Mouse (Mus musculus): ENCODE measurements around the gene Dnase1l3.

The Dnase1l3 gene

DNA sequence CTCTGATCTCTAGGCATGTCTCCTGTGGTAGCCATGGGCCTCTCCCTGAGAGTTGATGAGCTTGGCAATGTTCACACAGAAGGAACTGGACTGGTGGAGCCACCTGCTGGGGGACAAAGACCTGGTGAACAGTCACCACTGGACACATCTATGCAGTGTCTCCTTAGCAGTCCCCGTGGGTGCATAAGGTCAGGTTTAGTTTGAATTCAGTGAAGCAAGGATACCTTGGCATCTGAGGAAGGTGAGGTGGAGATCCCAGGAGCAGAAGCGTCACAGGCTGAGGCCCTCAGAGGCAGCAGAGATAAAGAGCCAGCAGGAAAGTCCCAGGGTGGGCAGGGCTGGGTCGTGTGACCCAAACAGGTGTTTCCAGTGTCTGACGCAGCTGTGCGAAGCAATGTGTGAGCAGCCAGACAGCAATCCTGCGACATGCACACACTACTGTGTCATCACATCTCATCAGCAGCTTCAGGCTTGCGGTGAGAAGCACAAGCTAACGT lies at the start of gene Dnase1l3:
Dnase1l3 (minus strand) TSS at position 303 of the 497 bp plus-strand sequence.
- in situ Hi-C loops (cut with MboI) = no loop called here

DNA sequence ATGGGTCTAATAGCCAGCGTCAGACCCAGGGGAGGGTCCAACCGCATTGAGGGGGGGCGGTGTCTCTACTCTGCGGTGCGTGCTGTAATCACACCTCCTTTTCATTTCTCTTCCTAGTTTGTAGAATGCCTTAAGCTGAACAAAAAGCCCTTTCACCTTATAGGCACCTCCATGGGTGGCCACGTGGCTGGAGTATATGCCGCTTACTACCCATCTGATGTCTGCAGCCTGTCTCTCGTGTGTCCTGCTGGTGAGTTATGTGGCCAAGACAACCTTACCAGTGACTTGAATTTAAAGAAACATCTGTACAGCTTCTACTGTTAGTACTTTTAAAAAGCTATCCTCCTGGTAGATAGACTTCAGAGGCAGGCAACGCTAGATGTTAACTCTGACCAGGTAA lies 48.2 kb upstream of the Dnase1l3 start:
- in situ Hi-C loops (cut with MboI) = loop anchor here (10.0 kb wide), 1 partner anchor 78 kb away; no protein-coding TSS in a partner anchor

DNA sequence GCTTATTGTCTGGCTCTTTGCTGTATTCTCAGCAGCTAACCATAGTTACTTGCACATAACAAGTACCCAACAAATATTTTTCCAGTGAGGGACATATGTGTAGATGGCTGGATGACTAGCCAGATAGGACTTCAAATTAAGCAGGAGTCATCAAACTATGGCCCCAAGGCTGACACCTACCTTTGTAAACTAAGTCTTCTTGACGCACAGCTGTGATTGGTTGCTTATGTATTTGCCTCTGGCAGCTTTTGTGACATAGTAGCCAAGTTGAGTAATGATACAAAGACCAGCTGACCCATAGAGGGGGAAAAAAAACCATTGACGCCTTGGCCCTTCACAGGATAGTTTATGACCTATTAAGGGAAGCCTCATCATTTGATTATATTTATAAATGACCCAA lies 47.7 kb upstream of the Dnase1l3 start:
- in situ Hi-C loops (cut with MboI) = loop anchor here (10.0 kb wide), 1 partner anchor 77 kb away; no protein-coding TSS in a partner anchor

DNA sequence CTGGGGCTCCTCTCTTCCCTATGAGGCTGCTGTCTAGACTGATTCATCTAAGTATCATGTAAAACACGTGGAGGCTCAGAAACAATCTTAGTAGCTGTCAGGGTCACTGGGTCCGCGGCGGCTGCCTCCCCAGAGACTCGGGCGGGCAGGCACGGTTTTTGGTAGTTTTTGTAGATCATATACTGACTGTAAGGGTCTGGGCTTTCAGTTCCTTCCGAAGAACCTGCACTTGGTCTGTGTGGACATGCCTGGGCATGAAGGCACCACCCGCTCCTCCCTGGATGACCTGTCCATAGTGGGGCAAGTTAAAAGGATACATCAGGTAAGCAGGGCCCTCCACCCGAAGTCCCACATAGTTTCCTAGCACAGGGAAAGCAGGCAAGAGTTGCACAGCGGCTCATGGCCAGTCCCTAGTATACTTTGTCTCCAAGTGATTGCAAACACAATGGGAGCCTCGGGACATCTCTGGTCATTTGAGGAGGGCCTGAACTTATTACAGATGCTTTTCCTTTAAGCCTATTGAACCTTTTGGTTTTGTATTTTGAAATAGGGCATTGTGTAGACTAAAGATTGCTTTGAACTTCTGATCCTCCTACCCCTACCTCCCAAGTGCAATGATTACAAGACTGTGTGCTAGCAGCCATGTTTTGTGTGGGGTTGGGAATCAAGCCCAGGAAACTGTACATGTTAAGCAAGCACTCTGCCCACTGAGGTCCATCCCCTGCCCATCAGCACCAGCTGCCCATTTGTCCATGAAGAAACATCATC lies 46.7 kb upstream of the Dnase1l3 start:
- in situ Hi-C loops (cut with MboI) = loop anchor here (10.0 kb wide), 1 partner anchor 76 kb away; no protein-coding TSS in a partner anchor

DNA sequence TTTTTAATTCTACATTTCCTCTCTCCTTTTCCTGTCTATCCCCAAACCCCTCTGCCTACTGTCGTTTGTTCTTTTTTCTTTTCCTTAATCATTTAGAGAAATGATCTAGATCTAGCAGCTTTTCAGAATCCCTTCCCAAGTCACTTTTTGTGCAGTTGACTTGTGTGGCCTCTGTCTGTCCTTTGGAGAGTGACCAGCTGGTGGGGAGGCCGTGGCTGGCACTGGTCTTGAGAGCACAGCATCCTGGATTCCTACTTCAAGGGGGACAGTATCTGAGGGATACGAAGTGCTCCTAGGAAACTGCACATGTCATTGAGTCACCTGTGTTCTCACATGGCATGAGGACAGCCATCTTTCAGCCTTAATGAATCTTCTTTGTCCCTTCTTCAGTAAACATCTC lies 45.8 kb upstream of the Dnase1l3 start:
- in situ Hi-C loops (cut with MboI) = loop anchor here (10.0 kb wide), 1 partner anchor 75 kb away; no protein-coding TSS in a partner anchor

DNA sequence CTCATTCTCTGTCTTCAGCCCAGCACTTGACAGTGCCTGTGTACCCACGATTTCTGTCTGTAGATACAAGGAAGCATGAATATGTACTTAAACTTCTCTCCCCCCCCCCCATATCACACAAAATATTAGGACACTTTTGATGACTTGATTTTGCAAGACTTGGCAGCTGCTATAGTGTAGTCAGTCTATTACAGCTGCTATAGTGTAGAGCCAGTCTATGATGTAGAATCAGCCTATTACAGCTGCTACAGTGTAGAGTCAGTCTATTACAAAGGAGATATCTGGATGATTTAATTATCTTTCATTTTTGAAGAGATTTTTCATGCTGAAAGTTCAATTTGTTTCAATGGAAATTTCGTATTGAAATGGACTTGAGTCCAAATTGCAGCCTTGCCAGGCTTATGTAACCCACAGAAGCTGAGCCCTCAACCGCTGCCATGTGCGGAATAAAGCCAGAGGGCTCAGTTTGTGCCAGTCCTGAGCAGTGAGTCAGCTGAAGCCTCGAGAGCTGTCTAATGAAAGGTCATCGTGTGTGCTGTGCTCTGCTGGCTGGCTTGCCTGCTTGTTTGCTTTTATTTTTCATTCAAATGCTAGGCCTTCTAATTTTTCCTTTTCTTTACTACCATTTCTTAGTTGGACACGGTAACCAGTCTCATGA lies 44.5 kb upstream of the Dnase1l3 start:
- in situ Hi-C loops (cut with MboI) = no loop called here

DNA sequence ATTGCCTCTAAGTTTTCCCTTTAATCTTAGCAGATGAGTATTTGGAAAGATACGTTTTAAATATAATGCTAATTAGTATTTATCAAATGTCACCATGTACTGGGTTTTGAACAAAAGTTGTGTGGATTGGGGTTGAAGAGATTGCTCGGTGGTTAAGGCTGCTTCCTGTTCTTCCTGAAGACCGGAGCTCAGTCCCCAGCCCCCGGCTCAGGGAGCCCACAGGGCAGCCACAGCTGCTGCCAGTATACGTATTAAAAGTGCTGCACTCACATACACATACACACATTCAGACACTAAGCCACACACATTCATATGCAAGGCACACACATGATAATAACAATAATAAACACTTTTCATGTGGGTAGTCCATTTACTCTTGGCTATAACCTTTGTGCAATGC lies 43.8 kb upstream of the Dnase1l3 start:
- in situ Hi-C loops (cut with MboI) = no loop called here

DNA sequence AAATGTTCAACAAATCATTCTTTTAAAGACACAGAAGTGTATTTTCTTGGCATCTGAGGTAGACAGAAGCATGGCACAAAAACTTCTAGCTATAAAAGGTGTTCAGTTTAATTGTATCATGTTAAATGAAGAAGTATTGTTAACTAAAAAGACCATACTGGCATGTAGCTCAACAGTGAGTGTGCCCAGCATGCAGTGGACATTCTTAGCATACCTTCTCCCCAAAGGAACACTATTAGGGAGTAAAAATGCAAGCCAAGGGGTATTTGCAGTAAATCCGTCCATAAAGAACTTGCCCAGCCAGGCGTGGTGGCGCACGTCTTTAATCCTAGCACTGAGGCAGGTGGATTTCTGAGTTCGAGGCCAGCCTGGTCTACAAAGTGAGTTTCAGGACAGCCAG lies 42.0 kb upstream of the Dnase1l3 start:
- in situ Hi-C loops (cut with MboI) = no loop called here

DNA sequence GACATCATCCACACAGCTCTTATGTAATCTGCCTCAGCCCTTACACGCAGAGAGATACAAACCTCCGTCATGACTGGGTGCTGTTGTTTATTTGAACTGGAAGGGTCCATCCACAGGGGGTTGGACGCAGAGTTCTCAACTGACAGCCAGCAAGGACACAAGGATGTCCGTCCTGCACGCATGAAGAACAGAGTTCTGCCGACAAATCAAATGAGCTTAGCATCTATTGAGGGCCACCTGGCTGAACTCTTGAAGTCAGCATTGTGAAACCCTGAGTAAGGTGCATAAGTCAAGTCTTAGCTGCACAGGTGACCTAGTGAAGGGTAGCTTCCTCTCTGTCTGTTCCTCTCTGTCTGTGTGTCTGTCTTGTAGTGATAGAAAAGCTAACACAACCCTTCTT lies 41.6 kb upstream of the Dnase1l3 start:
- in situ Hi-C loops (cut with MboI) = no loop called here

DNA sequence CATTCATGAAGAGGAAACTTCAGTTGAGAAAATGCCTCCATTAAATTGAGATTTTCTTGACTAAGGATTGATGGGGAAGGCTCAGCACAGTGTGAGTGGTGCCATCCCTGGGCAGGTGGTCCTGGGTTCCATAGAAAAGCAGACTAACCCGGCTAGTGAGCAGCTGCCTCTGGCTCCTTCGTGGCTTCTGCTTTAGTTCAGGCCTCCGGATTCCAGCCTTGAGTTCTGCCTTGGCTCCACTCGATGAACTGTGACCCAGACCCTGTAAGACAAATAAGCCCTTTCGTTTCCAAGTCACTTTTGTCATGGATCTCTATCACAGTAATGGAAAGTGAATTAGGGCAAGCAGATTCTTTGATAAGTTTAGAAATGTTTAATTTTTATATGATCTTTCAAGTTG lies 40.2 kb upstream of the Dnase1l3 start:
- in situ Hi-C loops (cut with MboI) = no loop called here

DNA sequence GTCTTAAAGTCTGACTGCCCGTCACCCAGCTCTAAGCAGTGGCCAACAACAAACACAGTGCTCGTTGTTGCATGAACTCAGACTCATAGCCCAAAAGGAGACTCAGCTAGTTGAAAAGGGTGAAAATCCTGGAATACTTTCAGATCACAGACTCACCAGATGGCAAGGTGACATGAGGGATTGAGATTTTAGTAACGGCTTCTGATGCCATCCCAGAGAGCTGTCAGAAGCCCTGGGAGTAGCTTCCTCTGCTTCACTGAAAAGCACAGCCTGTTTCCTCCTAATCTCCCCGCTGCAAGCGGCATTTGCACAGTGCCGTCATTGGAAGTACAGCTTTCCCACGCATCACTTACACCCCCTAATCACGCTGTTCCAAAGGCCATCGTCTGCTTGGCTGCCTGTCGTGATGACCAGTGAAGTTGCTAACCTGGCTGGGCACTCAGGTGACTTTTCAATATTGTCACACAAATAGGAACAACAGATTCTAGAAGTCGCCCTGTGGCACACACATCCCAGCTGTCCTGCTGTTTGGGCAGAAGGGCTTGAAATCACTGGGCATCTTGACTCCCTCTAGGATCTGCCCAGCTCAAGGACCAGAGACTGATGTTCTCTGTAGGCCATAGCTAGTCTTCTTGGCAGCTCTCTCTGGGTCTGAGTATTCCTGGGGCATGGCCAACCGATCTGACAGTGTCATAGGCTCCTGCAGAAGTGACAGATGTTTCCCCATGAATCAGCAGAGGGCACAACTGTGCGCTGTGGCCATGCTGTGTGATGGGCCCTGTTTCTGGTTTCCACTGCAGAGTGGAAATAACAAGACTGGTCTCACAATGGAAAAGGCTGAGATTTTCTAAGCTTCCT lies 37.9 kb upstream of the Dnase1l3 start:
- in situ Hi-C loops (cut with MboI) = no loop called here

DNA sequence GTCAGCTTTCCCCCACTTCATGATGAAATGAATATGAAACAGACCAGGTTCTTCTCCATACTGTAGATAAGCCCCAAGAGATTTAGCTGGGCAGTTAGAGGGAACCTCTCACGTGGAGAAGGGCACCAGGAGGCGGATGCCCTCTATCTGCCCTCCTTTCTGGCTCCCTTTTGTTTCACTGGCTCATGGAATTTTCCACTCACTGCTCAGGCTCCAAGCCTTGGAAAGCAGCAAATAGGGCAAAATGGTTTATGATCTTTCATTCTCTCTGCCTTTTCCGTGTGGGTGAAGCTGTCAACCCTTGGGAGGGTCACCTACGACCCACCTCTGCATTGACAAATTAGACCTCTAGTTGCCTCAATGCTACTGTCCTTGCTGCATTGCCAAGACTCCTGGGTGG lies 36.2 kb upstream of the Dnase1l3 start:
- in situ Hi-C loops (cut with MboI) = no loop called here

DNA sequence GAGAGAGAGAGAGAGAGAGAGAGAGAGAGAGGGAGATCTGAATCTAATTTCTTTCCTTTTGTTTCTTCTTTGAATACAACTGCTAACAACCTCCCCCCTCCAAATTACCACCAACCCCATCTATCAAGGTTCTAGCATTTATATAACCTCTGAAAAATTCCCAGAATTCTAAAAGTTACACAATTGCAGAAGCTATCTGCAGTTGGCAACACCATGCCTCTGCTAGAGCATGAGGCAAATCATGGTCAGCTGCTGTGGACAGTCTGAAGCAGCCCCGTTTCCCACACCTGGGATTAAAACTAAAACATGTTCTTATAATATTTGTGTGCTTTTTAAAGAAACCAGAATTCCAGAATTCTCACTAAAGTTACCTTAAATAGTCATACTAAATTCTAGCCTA lies 35.4 kb upstream of the Dnase1l3 start:
- in situ Hi-C loops (cut with MboI) = no loop called here

DNA sequence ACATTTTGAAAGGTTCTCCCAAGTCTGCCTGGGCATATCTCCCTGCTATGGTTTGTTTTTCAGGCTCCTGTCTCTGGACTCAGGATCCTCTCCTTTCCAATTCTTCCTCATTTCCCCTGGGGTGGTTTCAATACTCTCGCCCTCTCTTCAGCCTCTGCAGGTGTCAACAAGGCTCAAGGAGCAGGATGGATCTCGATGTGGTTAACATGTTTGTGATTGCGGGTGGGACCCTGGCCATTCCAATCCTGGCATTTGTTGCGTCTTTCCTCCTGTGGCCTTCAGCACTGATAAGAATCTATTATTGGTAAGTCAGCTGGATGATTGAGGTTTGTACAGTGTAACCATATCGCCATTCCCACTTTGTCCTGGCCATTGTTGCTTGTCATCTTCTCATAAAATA lies 33.7 kb upstream of the Dnase1l3 start:
- in situ Hi-C loops (cut with MboI) = no loop called here

DNA sequence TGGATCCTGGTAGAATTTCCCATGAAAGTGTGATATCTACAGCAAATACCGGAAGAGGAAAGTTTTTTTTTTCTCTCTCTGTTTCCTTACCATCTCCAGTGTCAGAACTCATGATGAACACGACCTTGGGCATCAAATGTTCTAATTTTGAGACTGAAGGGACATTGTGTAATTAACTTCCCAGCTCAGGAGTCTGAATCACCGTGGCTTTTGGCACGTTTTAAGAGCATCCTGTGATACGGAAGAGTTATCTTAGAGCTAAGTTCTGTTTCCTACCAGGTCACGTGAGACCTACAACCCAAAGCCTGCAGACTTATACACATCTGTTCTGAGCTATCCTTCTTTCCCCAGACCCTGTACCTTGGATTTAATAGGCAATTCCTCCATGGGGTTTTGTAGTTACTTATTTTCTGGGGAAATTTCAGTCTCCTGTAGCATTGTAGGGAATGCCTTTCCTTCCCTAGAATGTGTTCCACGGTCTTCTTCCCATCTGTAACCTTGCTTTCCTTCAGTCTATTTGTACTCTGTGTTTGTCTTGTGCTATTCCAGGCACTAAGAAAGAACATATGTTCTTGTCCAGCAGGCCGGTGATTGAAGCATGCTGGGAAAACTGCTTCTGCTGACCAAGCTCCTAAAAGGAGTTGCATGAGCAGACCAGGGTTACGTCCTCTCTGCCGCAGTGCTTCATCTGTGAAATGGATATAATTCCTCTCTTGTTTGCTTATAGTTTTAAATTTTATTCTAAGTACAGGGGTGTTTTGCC lies 32.6 kb upstream of the Dnase1l3 start:
- in situ Hi-C loops (cut with MboI) = no loop called here

DNA sequence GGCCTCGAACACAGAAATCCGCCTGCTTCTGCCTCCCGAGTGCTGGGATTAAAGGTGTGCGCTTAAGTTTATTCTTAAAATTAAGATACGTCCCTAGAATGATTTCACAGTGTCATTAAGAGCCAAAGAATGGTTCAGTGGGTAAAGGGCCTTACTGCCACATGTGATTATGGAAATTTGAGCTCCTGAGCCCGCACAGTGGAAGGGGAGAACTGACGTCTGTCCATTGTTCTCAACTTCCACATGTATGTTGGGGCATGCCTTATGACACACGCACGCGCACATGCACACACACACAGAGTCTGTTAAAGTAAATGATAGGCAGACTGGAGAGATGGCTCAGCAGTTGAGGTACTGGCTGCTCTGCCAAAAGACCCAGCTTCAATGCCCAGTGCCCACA lies 30.6 kb upstream of the Dnase1l3 start:
- in situ Hi-C loops (cut with MboI) = no loop called here

DNA sequence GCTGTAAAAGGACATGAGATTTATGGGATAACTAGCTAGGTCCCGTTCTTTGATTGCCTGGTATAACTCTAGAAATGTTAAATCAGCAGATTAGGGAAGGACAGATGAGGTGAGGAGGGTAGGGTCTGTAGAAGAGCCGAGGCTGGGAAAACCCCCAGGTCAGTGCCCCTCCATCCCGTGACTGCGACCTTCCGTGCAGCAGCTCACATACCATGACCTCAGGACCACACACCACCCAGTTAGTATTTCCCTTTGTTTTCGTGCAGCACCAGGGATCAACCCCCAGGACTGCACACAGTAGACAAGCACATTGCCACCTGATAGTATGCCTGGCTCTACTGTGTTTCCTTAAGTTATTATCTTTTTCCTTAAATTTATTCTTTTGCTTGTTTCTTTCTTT lies 30.1 kb upstream of the Dnase1l3 start:
- in situ Hi-C loops (cut with MboI) = no loop called here

DNA sequence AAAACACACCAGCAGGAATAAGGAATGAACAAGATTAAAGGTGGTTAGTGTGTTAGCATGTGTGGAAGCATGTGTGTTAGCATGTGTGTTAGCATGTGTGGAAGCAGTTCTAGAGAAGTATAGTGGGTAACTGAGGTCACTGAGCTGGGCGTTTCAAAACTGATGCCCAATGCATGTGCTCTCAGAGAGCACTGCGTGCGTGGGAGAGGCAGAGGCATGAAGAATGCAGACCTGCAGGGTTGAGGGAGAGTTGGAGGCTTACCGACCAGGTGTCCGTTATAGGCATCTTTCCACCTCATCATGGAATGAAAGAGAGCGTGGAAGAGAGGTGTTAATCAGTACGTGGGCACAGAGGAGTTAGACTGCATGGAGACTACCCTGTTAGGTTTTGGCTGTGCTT lies 26.2 kb upstream of the Dnase1l3 start:
- in situ Hi-C loops (cut with MboI) = no loop called here

DNA sequence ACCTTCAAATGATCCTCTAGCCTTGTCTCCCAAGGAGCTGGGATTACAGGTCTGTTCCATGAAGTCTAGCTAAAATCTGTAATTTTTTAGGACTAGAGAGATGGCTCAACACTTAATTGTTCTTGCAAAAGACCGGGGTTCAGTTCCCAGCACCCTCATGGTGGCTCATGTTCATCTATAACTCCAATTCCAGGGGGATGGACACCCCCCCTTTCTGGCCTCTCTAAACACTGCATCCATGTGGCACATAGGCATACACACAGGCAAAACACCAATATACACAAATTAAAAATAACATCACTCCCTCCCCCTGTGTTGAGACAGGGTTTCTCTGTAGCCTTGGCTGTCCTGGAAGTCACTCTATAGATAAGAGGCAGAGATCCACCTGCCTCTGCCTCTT lies 25.6 kb upstream of the Dnase1l3 start:
- in situ Hi-C loops (cut with MboI) = no loop called here

DNA sequence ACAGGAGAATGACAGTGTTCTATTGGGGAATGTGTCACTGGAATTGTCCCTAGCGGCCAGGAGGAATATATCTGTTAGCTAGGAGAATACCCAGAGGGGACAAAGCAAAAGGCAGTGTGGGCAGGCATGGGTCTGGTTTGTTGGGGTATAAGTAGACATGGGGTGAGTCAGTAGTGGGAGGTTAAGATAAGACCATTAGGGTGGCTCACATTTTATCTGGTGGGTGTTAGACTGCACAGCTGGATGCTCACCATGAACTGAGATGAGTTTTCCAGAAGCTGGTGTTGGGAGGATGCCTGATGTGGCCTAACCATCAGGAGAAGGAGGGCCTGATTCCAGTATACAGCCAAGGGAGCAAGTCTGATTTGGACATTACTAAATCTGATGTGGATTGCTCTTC lies 22.6 kb upstream of the Dnase1l3 start:
- in situ Hi-C loops (cut with MboI) = no loop called here

DNA sequence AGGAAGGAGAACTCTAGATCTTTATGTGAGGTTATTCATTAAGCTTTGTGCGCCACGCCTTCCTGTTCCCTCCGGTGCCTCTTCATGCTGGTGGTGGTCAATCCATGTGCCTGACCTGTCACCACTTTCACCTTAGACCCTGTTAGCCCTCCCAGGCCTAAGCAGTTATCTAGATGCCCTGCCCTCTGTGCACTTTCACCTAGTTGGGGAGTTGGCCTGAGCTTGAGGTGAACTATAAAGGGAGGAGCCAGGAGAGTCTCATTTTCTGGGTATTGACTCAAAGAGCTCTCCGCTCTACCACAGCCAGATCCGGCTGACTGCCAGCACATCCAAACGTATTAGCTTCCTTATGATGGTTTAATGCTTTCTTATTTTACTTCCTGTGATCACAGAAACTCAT lies 21.9 kb upstream of the Dnase1l3 start:
- in situ Hi-C loops (cut with MboI) = no loop called here

DNA sequence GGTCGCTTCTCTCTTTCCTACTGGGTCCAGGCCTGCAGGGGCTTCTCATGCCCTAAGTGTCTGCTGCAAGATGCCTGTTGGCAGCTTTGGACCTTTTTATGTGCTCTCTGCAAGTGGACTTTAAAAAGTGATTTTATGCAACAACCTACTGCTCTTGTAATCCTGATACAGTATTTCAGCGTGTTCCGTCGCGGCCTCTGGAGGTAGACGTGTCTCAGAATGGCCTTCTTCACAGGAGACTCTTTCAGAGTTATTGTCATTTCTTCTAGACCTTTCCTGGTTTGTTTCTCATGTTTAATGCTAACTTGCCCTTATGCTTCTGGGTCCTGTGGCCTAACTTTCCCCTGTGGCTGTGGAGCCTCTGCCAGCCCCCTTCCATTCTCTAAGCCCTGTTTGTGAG lies 21.4 kb upstream of the Dnase1l3 start:
- in situ Hi-C loops (cut with MboI) = no loop called here

Data from mature B cell (primary cell).